Mouse (Mus musculus) thymus, adult 2 months (tissue): ENCODE results near the gene 1110032A03Rik. TPM values are rescaled to one million over a fixed set of nuclear protein-coding genes. Genes with fewer than 3 reads are reported as not detected.
A peak's percentile ranks its signal among the peaks of the same experiment; 100 is the strongest.

ENCODE experiments used
- DNase-seq: peaks from one replicate; pipeline ENCODE4 v3.0.0; 2021
- H3K27ac ChIP-seq: fragments of 200-500 bp; 2 replicates; pipeline ENCODE4 v1.5.1; 2012; ENCODE audit warnings: low read length, control low read depth; ENCODE audit not compliant: control insufficient read depth, insufficient read depth
- H3K27me3 ChIP-seq: fragments of 200-500 bp; 2 replicates; pipeline ENCODE4 v1.6.1; 2012; ENCODE audit warnings: mild to moderate bottlenecking, low read length, moderate library complexity, mixed read lengths; ENCODE audit not compliant: control insufficient read depth, insufficient read depth
- H3K36me3 ChIP-seq: fragments of 200-500 bp; 2 replicates; pipeline ENCODE4 v1.6.1; 2012; ENCODE audit warnings: mild to moderate bottlenecking, low read length, moderate library complexity; ENCODE audit not compliant: control insufficient read depth, insufficient read depth
- H3K4me1 ChIP-seq: fragments of 200-500 bp; replicated peaks from 2 replicates; pipeline ENCODE4 v1.6.1; 2012; ENCODE audit warnings: low read length; ENCODE audit not compliant: control insufficient read depth, insufficient read depth
- H3K4me3 ChIP-seq: fragments of 200-500 bp; 2 replicates; pipeline ENCODE4 v1.5.1; 2012; ENCODE audit warnings: mild to moderate bottlenecking, low read length, control low read depth, moderate library complexity; ENCODE audit not compliant: control insufficient read depth, insufficient read depth
- CTCF ChIP-seq: fragments of 200-500 bp; IDR thresholded peaks from 2 replicates; pipeline ENCODE4 v1.5.1; 2012; ENCODE audit warnings: mild to moderate bottlenecking, control low read depth, low read length, moderate library complexity, borderline replicate concordance; ENCODE audit not compliant: control insufficient read depth, poor library complexity, insufficient read depth; ENCODE audit errors: extremely low read depth
- POLR2A ChIP-seq: fragments of 200-500 bp; IDR thresholded peaks from 2 replicates; pipeline ENCODE4 v1.6.1; 2012; ENCODE audit warnings: mild to moderate bottlenecking, low read length, control low read depth, moderate library complexity; ENCODE audit not compliant: control insufficient read depth, poor library complexity, insufficient read depth; ENCODE audit errors: extremely low read depth
- WGBS: fragments of 180-500 bp; shearing (Covaris S2); methylation state at CpG from one replicate; pipeline ENCODE4 v1.1.7; 2018; 5-methylcytosine and 5-hydroxymethylcytosine counted together
- polyA plus RNA-seq: library from polyadenylated mRNA; depleted of rRNA; stranded (reverse); fragments of >200 nt; gene quantifications from 2 replicates; pipeline ENCODE4 v1.2.3, GENCODE M21; 2012

1110032A03Rik gene
- polyA plus RNA-seq, 1 experiment: 22.4 TPM

DNA sequence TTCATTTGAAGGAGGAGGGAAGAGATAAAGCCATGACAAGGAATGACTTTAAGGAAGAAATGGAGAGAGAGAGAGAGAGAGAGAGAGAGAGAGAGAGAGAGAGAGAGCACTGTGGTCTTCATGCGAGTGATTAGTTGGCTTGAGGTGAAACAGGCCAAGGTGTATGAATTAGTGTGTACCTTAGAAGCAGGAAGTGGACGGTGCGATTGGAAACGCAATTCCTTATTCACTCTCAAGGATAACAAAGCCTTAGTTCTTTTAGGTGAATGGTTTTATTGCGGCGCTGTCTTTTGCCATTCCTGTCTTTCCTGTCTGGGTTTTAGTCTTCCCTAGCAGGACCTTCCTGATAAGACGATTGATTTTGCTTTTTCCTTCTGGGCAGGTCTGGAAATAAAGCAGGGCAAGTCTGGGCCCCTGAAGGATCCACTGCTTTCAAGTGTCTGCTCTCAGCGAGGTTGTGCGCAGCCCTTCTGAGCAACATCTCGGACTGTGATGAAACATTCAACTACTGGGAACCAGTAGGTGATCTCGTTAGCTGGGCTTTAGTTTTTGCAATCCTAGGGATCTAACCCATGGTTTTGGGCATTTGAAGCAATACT is 941 bp upstream of the 1110032A03Rik start:
- H3K4me3 ChIP-seq: no peak overlapping the region

DNA sequence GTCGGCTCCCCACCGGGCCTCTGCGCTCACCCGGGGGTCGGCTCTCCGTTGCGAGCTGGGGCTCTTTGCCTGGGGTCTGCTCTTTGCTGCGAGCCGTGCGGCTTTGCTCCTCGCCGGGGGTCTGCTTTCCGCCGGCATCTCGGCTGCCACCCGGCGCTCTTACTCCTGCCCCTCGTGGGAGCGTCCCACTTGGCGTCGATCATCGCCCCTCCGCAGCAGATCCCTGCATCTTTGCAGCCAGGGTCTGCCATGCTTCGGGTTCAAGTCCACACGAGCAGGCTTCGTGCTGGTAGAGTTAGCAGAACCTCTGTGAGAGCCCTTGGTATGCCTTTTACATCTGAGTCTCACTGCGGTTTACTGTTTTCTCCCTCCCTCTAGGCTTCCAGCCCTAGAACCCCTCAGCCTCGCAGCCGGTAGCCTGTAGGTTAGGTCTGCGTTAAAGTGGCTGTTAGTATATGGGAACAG is 374 bp upstream of the 1110032A03Rik start:
- Histone ChIP-seq H3K36me3 (no peaks in the 10 kb centered on the region; the same call in 1 of the 2 replicates), H3K27ac (no peak overlapping the region), H3K4me3 (peak overlapping the region; percentile 91), H3K4me1 (0 out of 2 replicates have a peak, but pooled peaks cover 2% of the 10 kb centered on the region), H3K27me3 (no peaks in the 10 kb centered on the region)
- no peak for TF ChIP-seq CTCF
- no peak for TF ChIP-seq POLR2A
- DNase-seq: no peak
- WGBS: under 1% methylated on average over 30 of the region's 30 CpGs

More for the DNA sequence above, 941 bp upstream of the 1110032A03Rik start:
- DNase-seq: no peak
- 75% methylated on average over 11 of the region's 11 CpGs for WGBS
- Histone ChIP-seq H3K4me1 (0 out of 2 replicates have a peak, but pooled peaks cover 2% of the 10 kb centered on the region), H3K36me3 (no peaks in the 10 kb centered on the region; the same call in 1 of the 2 replicates), H3K27me3 (no peaks in the 10 kb centered on the region), H3K27ac (no peak overlapping the region)
- TF ChIP-seq CTCF (no peak), POLR2A (no peak)

DNA sequence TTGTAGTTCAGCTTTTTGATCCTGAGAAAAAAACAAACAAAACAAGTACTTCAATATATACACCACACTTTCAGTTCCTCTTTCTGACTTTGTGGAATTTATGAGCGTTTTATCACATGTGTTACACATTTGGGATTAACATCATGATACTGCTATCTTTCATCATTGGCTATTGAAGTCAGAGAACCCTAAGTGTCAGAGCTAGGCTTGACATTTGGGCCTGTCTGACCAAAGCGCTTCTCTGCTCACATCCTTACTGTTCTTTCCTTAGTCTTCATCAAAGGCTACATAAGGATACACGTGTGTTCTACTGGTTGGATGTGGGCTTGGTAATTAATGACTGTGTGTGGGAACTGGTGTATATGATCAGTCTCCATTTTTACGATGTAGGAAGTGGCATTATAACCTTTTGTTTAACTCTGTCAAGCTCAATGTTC is 1.3 kb downstream of the 1110032A03Rik start:
- 30% methylated on average over 4 of the region's 4 CpGs for WGBS
- no peak for DNase-seq
- no peak overlapping the region for H3K27ac ChIP-seq
- H3K4me3 ChIP-seq: no peak overlapping the region
- no peaks in the 10 kb centered on the region for H3K27me3 ChIP-seq
- H3K4me1 ChIP-seq: 0 out of 2 replicates have a peak, but pooled peaks cover 2% of the 10 kb centered on the region
- TF ChIP-seq CTCF: no peak
- TF ChIP-seq POLR2A: no peak
- no peaks in the 10 kb centered on the region for H3K36me3 ChIP-seq

DNA sequence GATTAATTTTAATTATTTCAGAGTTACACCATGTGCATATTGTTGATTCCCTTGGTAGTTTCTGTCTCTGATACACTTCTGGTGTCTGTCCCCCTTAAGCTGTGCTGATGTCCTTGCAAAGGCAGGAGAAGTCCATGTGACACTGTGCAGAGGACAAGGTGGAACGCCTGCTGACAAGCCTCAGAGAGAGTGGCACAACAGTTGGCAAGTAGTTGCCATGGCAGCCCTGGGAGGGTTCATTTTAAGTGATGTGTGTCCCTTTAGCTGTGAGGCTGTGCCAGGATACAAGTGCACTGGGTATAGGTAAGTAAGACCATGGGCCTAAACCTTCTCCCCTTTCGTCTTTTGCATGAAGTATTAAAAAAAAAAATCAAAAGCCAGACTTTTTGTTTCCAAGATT is 5.3 kb downstream of the 1110032A03Rik start:
- H3K4me1 ChIP-seq: peaks cover 6% of the 10 kb centered on the region
- no peak overlapping the region for H3K27ac ChIP-seq
- H3K27me3 ChIP-seq: no peaks in the 10 kb centered on the region
- TF ChIP-seq POLR2A: no peak
- TF ChIP-seq CTCF: no peak
- no peak for DNase-seq
- no peaks in the 10 kb centered on the region for H3K36me3 ChIP-seq
- no peak overlapping the region for H3K4me3 ChIP-seq
- 93% methylated on average over 2 of the region's 2 CpGs for WGBS

DNA sequence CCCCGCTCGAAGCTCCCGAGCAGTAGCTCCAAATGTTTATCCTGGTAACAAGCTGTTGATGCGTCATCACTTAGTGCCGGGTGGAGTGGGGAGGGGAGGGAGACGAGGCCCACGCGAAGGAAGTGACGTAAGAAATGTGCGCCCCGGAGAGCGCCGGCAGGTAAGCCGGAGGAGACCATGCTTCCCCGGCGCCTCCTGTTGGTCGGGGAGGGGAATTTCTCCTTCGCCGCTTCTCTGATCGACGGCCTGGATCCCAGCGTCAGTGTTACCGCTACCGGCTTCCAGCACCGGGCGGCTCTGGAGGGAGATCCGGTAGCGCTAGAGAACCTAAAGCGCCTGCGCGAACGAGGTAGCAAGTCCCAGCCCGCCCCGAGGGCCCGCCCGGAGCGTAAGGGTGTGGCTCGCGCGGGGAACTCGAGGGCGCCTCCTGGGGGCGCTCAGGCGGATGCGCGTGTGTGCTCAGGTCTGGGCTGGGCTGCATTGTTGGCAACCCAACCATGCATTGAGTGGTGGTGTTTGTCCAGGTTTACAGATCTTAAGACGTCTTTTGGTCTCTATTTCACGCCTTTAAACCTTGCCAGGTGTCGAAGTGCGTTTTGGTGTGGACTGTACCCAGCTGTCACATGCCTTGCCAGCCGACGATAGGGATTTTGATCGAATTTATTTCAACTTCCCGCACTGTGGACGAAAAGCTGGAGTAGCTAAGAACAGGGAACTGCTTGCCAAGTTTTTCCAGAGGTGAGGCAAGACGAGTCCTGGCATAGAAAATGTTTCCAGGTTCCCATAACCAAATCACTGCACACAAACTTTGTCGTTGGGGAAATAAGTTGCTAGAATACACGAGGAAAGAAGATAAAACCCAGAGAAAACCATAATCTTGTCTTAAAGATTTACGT is 7.0 kb downstream of the 1110032A03Rik start, which contains the start of gene Fdxacb1:
Gene Fdxacb1 (plus strand): TSS at position 130 of the 896 bp plus-strand sequence.
- peak; percentile 99 for DNase-seq
- H3K4me3 ChIP-seq: peak within 1 kb of the TSS; percentile 82
- H3K4me1 ChIP-seq: peaks cover 6% of the 10 kb centered on the region
- H3K36me3 ChIP-seq: no peaks in the 10 kb centered on the region
- peak within 1 kb of the TSS; percentile 54 for H3K27ac ChIP-seq
- no peaks in the 10 kb centered on the region for H3K27me3 ChIP-seq
- WGBS: 5% methylated on average over 59 of the region's 59 CpGs
- TF ChIP-seq CTCF: peak; percentile 98
- peak; percentile 51; the same call in 1 of the 2 replicates for TF ChIP-seq POLR2A

DNA sequence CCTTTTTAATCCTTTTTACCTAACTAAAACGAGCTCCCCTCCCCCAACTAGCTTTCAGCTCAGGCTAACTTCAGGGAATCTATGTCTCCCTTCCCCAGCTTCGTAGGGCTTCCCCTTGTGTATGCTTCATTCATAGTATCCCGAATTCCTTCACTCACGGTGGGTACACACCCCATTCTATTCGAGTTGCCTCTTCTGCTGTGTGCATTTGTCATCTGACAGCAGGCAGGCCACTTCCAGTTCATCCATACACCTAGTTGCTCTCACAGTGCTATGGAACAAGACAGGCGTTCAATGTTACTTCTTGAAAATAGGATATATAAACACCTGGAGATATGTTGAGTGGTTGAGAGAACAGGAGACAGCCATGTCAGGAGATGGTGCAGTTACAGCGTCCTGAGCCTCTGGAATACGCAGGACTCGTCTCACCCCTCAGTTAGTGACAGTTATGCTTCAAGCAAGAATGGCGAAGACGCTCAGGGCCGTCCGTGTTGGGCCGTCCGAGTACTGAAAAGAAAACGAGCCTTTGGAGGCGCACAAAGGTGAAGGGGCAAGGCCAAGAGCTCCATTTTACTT is 7.7 kb downstream of the 1110032A03Rik start:
- TF ChIP-seq POLR2A: no peak
- TF ChIP-seq CTCF: no peak
- peak overlapping the region; percentile 82 for H3K4me3 ChIP-seq
- no peak for DNase-seq
- H3K27me3 ChIP-seq: no peaks in the 10 kb centered on the region
- H3K27ac ChIP-seq: peak overlapping the region; percentile 42; the same call in 1 of the 2 replicates
- WGBS: 2% methylated on average over 17 of the region's 17 CpGs
- H3K4me1 ChIP-seq: peaks cover 6% of the 10 kb centered on the region
- no peaks in the 10 kb centered on the region for H3K36me3 ChIP-seq

DNA sequence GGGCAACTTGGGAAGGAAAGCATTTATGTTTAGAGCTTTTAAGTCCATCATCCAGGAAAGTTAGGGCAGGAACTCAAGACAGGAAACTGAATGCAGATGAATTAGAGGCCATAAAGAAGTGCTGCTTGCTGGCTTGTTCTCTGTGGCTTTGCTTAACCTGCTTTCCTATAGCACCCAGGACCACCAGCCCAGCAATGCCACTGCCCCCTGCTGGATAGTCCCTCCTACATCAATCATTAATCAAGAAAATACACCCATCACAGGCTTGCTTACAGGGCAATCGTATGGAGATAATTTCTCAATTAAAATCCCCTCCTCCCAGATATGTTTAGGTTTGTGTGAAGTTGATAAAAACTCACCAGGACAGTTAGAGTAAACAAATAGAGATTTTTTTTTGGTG is 12.0 kb downstream of the 1110032A03Rik start:
- TF ChIP-seq CTCF: no peak
- no peak for TF ChIP-seq POLR2A
- Histone ChIP-seq H3K4me1 (peaks cover 4% of the 10 kb centered on the region), H3K27ac (no peak overlapping the region), H3K27me3 (no peaks in the 10 kb centered on the region), H3K36me3 (no peaks in the 10 kb centered on the region), H3K4me3 (no peak overlapping the region)
- WGBS: 98% methylated on average over 1 of the region's 1 CpGs
- DNase-seq: no peak
